Mouse (Mus musculus): ENCODE measurements at regions not wholly inside any gene's neighbourhood (a gene's known extent, or its start where the extent isn't known, plus 50 kb on each side); places are given as distances from the start of the nearest gene placed in this dataset.

- Histone ChIP-seq H3K9me3 (replicated peaks; ENCODE audit: low read length) (no peaks in the 10 kb centered on the region), H3K4me3 (replicated peaks in 1 of 3; ENCODE audit: low read depth in 2 of 3, low read length in 2 of 3, poor library complexity in 1 of 3) (no peak overlapping the region), H3K27me3 (replicated peaks) (no peaks in the 10 kb centered on the region), H3K9ac (ENCODE audit: insufficient read depth, low read depth) (no peak overlapping the region), H3K79me2 (replicated peaks; ENCODE audit: control insufficient read depth, extremely low read depth, insufficient read depth, poor library complexity, severe bottlenecking) (no peaks in the 10 kb centered on the region), H3K4me2 (ENCODE audit: insufficient read depth, low read depth, poor library complexity, severe bottlenecking) (no peak overlapping the region), H3K27ac (ENCODE audit: insufficient read depth, low read depth) (no peak overlapping the region), H3K4me1 (ENCODE audit: control insufficient read depth in 1 of 2, insufficient read depth in 2 of 2) (peaks cover 0 to 9% of the 10 kb centered on the region in 2 experiments; a peak in 1 of 4 replicates), H3K36me3 (replicated peaks in 1 of 2; ENCODE audit: control insufficient read depth in 1 of 2, insufficient read depth in 1 of 2, low read length in 1 of 2) (no peaks in the 10 kb centered on the region)
- dilution Hi-C loops (cut with MboI; ENCODE audit: extremely low pct_ligation_motif_present, extremely low pct_unique_long_range_greater_than_20kb, low sequenced_read_pairs): no loop called here
- DNase-seq (ENCODE audit: extremely low read depth): no peak
- in situ Hi-C loops (cut with MboI; ENCODE audit: low pct_ligation_motif_present, low pct_unique_long_range_greater_than_20kb, low sequenced_read_pairs): no loop called here
- no peak for TF ChIP-seq TCF12 (IDR thresholded peaks at IDR 0.05; ENCODE audit: low read depth, low read length)
- no peak for TF ChIP-seq ELF1 (IDR thresholded peaks at IDR 0.05; ENCODE audit: low read depth, low read length)
- no peak for TF ChIP-seq CTCF (conservative IDR thresholded peaks at IDR 0.05 in 1 of 2, IDR thresholded peaks at IDR 0.05 in 1 of 2; ENCODE audit: low read depth in 2 of 2, low read length in 2 of 2)
- no peak for TF ChIP-seq JUN (IDR thresholded peaks at IDR 0.05; ENCODE audit: insufficient read depth, low read depth, low read length)
- no peak for TF ChIP-seq ZKSCAN1 (IDR thresholded peaks at IDR 0.05; ENCODE audit: borderline replicate concordance, low read depth, low read length)
- no peak for TF ChIP-seq POLR2AphosphoS2 (IDR thresholded peaks at IDR 0.05; ENCODE audit: low read depth, low read length)
- no peak for TF ChIP-seq HCFC1 (IDR thresholded peaks at IDR 0.05; ENCODE audit: low read depth, low read length)
- no peak for TF ChIP-seq PAX5 (IDR thresholded peaks at IDR 0.05; ENCODE audit: low read length)
- no peak for TF ChIP-seq MEF2A (IDR thresholded peaks at IDR 0.05; ENCODE audit: borderline replicate concordance, low read depth, low read length)
Observed at GRCm38 (mm10) chr3:159732201-159732600, 107.3 kb upstream of the Wls start.

- Histone ChIP-seq H3K36me3 (replicated peaks in 1 of 2; ENCODE audit: control insufficient read depth in 1 of 2, insufficient read depth in 1 of 2, low read length in 1 of 2) (no peaks in the 10 kb centered on the region), H3K9me3 (replicated peaks; ENCODE audit: low read length) (no peaks in the 10 kb centered on the region), H3K4me2 (ENCODE audit: insufficient read depth, low read depth, poor library complexity, severe bottlenecking) (no peak overlapping the region), H3K4me1 (ENCODE audit: control insufficient read depth in 1 of 2, insufficient read depth in 2 of 2) (peaks cover 0 to 15% of the 10 kb centered on the region in 2 experiments; a peak in 1 of 4 replicates), H3K4me3 (replicated peaks in 1 of 3; ENCODE audit: low read depth in 2 of 3, low read length in 2 of 3, poor library complexity in 1 of 3) (no peak overlapping the region), H3K27me3 (replicated peaks) (no peaks in the 10 kb centered on the region), H3K9ac (ENCODE audit: insufficient read depth, low read depth) (no peak overlapping the region), H3K27ac (ENCODE audit: insufficient read depth, low read depth) (no peak overlapping the region), H3K79me2 (replicated peaks; ENCODE audit: control insufficient read depth, extremely low read depth, insufficient read depth, poor library complexity, severe bottlenecking) (no peaks in the 10 kb centered on the region)
- in situ Hi-C loops (cut with MboI; ENCODE audit: low pct_ligation_motif_present, low pct_unique_long_range_greater_than_20kb, low sequenced_read_pairs): no loop called here
- dilution Hi-C loops (cut with MboI; ENCODE audit: extremely low pct_ligation_motif_present, extremely low pct_unique_long_range_greater_than_20kb, low sequenced_read_pairs): no loop called here
- no peak for DNase-seq (ENCODE audit: extremely low read depth)
- TF ChIP-seq TCF12 (IDR thresholded peaks at IDR 0.05; ENCODE audit: low read depth, low read length): no peak
- no peak for TF ChIP-seq ZKSCAN1 (IDR thresholded peaks at IDR 0.05; ENCODE audit: borderline replicate concordance, low read depth, low read length)
- no peak for TF ChIP-seq USF2 (conservative IDR thresholded peaks at IDR 0.05; ENCODE audit: low read depth, low read length)
- TF ChIP-seq MYC (IDR thresholded peaks at IDR 0.05; ENCODE audit: low read depth, low read length): no peak
- TF ChIP-seq MXI1 (IDR thresholded peaks at IDR 0.05; ENCODE audit: low read depth, low read length): no peak
- no peak for TF ChIP-seq NRF1 (IDR thresholded peaks at IDR 0.05; ENCODE audit: low read depth, low read length)
- TF ChIP-seq RCOR1 (conservative IDR thresholded peaks at IDR 0.05; ENCODE audit: low read depth, low read length): no peak
- TF ChIP-seq RAD21 (IDR thresholded peaks at IDR 0.05; ENCODE audit: low read depth, low read length): no peak
- TF ChIP-seq SMC3 (IDR thresholded peaks at IDR 0.05; ENCODE audit: low read depth, low read length): no peak
- TF ChIP-seq JUN (IDR thresholded peaks at IDR 0.05; ENCODE audit: insufficient read depth, low read depth, low read length): no peak
- no peak for TF ChIP-seq ETS1 (conservative IDR thresholded peaks at IDR 0.05; ENCODE audit: low read depth, low read length)
- no peak for TF ChIP-seq MAFK (IDR thresholded peaks at IDR 0.05; ENCODE audit: insufficient replicate concordance, low read length)
- TF ChIP-seq CHD1 (IDR thresholded peaks at IDR 0.05; ENCODE audit: low read depth, low read length): no peak
- no peak for TF ChIP-seq TBP (conservative IDR thresholded peaks at IDR 0.05; ENCODE audit: low read depth, low read length)
- TF ChIP-seq NELFE (IDR thresholded peaks at IDR 0.05; ENCODE audit: low read depth, low read length): no peak
- no peak for TF ChIP-seq ELF1 (IDR thresholded peaks at IDR 0.05; ENCODE audit: low read depth, low read length)
- TF ChIP-seq MAX (IDR thresholded peaks at IDR 0.05; ENCODE audit: low read length): no peak
Observed at GRCm38 (mm10) chr3:159733141-159733540, 106.3 kb upstream of the Wls start.
